Mouse (Mus musculus) liver, embryonic 12.5 days (tissue): ENCODE results near the gene Col9a3. TPM values are rescaled to one million over a fixed set of nuclear protein-coding genes. Genes with fewer than 3 reads are reported as not detected.

ENCODE experiments used
- polyA plus RNA-seq: library from polyadenylated mRNA; unstranded; fragments of >200 nt; fragmentation: Nextera tagmentation; extraction: Ambion mirVana; gene quantifications from 2 replicates; pipeline ENCODE4 v1.2.1, GENCODE M21; 2016

Col9a3 gene
- polyA plus RNA-seq, 1 experiment from 2014 or later, result 2.9 TPM

Other genes with a start within 250 kb of the Col9a3 start
- gene Slco4a1, start 141.5 kb upstream of the Col9a3 start, polyA plus RNA-seq, result 1.0 and 1.4 TPM in 2 replicates
- 0.12 and 0.31 TPM in 2 replicates for gene Ntsr1, start 97.8 kb upstream of the Col9a3 start, polyA plus RNA-seq
- gene Mrgbp, start 16.5 kb upstream of the Col9a3 start, polyA plus RNA-seq, result 15.2 and 15.6 TPM in 2 replicates
- 31.6 and 32.5 TPM in 2 replicates for gene Ogfr, start 8.5 kb upstream of the Col9a3 start, polyA plus RNA-seq
- 0.08 and 0.26 TPM in 2 replicates for gene Tcfl5, start 44.9 kb downstream of the Col9a3 start, polyA plus RNA-seq
- gene Dido1, start 112.2 kb downstream of the Col9a3 start, polyA plus RNA-seq, result 20.6 and 21.5 TPM in 2 replicates
- 102 and 111 TPM in 2 replicates for gene Gid8, start 112.3 kb downstream of the Col9a3 start, polyA plus RNA-seq
- gene Slc17a9, start 127.5 kb downstream of the Col9a3 start, polyA plus RNA-seq, result 4.3 and 4.9 TPM in 2 replicates
- gene Bhlhe23, start 179.1 kb downstream of the Col9a3 start, polyA plus RNA-seq, result not detected in 2 replicates